Mouse (Mus musculus) liver, adult 2 months (tissue): Measurements from ENCODE around the gene Pten. TPM values are rescaled to one million over a fixed set of nuclear protein-coding genes. Genes with fewer than 3 reads are reported as not detected.

ENCODE experiments used
- DNase-seq: peaks from one replicate; pipeline ENCODE4 v3.0.0-alpha.2; 2011; ENCODE audit warnings: low read depth, low spot score; ENCODE audit errors: extremely low read depth
- H3K27ac ChIP-seq: fragments of 200-500 bp; replicated peaks from 2 replicates; pipeline ENCODE4 v1.5.1; 2012; ENCODE audit warnings: low read depth, mild to moderate bottlenecking, control low read depth, inconsistent platforms, low read length; ENCODE audit not compliant: insufficient read depth
- H3K27me3 ChIP-seq: fragments of 200-500 bp; 2 replicates; pipeline ENCODE4 v1.6.1; 2012; ENCODE audit warnings: mild to moderate bottlenecking, moderate library complexity, low read length, inconsistent platforms; ENCODE audit not compliant: control insufficient read depth, insufficient read depth
- H3K36me3 ChIP-seq: fragments of 200-500 bp; 2 replicates; pipeline ENCODE4 v1.6.1; 2012; ENCODE audit warnings: low read length, inconsistent platforms; ENCODE audit not compliant: control insufficient read depth, insufficient read depth
- H3K4me1 ChIP-seq: fragments of 200-500 bp; 2 replicates; pipeline ENCODE4 v1.6.1; 2011; ENCODE audit warnings: low read length; ENCODE audit not compliant: control insufficient read depth, insufficient read depth
- H3K4me3 ChIP-seq: fragments of 200-500 bp; 2 replicates; pipeline ENCODE4 v1.5.1; 2011; ENCODE audit warnings: low read depth, mild to moderate bottlenecking, control low read depth, low read length, moderate library complexity; ENCODE audit not compliant: insufficient read depth
- H3K79me2 ChIP-seq: fragments of 200-500 bp; 2 replicates; pipeline ENCODE4 v1.6.1; 2012; ENCODE audit warnings: inconsistent platforms, mild to moderate bottlenecking, low read length, moderate library complexity; ENCODE audit not compliant: control insufficient read depth, insufficient read depth
- H3K9ac ChIP-seq: fragments of 200-500 bp; 2 replicates; pipeline ENCODE4 v1.6.1; 2012; ENCODE audit warnings: low read depth, mild to moderate bottlenecking, control low read depth, inconsistent platforms, low read length
- CTCF ChIP-seq: fragments of 200-500 bp; IDR thresholded peaks from 2 replicates; pipeline ENCODE4 v1.5.1; 2011; ENCODE audit warnings: low read depth, low read length, control low read depth
- POLR2A ChIP-seq: fragments of 200-500 bp; IDR thresholded peaks from 2 replicates; pipeline ENCODE4 v1.6.1; 2011; ENCODE audit warnings: low read length, control low read depth; ENCODE audit not compliant: insufficient read depth; ENCODE audit errors: extremely low read depth
- WGBS: fragments of 180-500 bp; shearing (Covaris S2); methylation state at CpG from one replicate; pipeline ENCODE4 v1.1.7; 2018; 5-methylcytosine and 5-hydroxymethylcytosine counted together
- polyA plus RNA-seq: library from polyadenylated mRNA; depleted of rRNA; stranded (reverse); fragments of >200 nt; gene quantifications from 2 replicates; pipeline ENCODE4 v1.2.3, GENCODE M21; 2012
- total RNA-seq: library from RNA; depleted of rRNA; stranded (reverse); fragments of >200 nt; gene quantifications from 2 replicates; pipeline ENCODE4 v1.2.3, GENCODE M21; 2014

Gene Pten
- total and polyA plus RNA-seq, 2 experiments, result 12.9 to 78.4 TPM

GRCm38 (mm10) chr19:32831286-32831685 is 74.0 kb downstream of the Pten start:
- 96% methylated on average over 4 of the region's 4 CpGs for WGBS
- no peaks in the 10 kb centered on the region for H3K27me3 ChIP-seq
- H3K79me2 ChIP-seq, result no peaks in the 10 kb centered on the region
- no peak overlapping the region for H3K27ac ChIP-seq
- no peaks in the 10 kb centered on the region for H3K4me1 ChIP-seq
- no peak for DNase-seq
- H3K36me3 ChIP-seq, result no peaks in the 10 kb centered on the region
- no peak for TF ChIP-seq CTCF
- TF ChIP-seq POLR2A, result no peak
- H3K4me3 ChIP-seq, result no peak overlapping the region
- H3K9ac ChIP-seq, result no peak overlapping the region

- Histone ChIP-seq H3K79me2 (no peaks in the 10 kb centered on the region), H3K27me3 (no peaks in the 10 kb centered on the region), H3K27ac (no peak overlapping the region), H3K4me3 (no peak overlapping the region), H3K4me1 (no peaks in the 10 kb centered on the region), H3K36me3 (no peaks in the 10 kb centered on the region), H3K9ac (no peak overlapping the region)
- TF ChIP-seq CTCF, result no peak
- TF ChIP-seq POLR2A, result no peak
- WGBS, result 92% methylated on average over 6 of the region's 6 CpGs
- DNase-seq, result no peak
These were observed 83.2 kb downstream of the Pten start for GRCm38 (mm10) chr19:32840491-32840890.

- DNase-seq, result no peak
- 79% methylated on average over 5 of the region's 5 CpGs for WGBS
These were observed 87.2 kb downstream of the Pten start for GRCm38 (mm10) chr19:32844486-32844885.

GRCm38 (mm10) chr19:32848041-32848440 is 90.7 kb downstream of the Pten start:
- no peak for TF ChIP-seq POLR2A
- no peak for DNase-seq
- no peaks in the 10 kb centered on the region for H3K36me3 ChIP-seq
- 70% methylated on average over 3 of the region's 3 CpGs for WGBS
- no peaks in the 10 kb centered on the region for H3K27me3 ChIP-seq
- H3K79me2 ChIP-seq, result no peaks in the 10 kb centered on the region
- no peaks in the 10 kb centered on the region for H3K4me1 ChIP-seq
- no peak overlapping the region for H3K4me3 ChIP-seq
- no peak overlapping the region for H3K27ac ChIP-seq
- H3K9ac ChIP-seq, result no peak overlapping the region

More at GRCm38 (mm10) chr19:32844486-32844885, 87.2 kb downstream of the Pten start:
- TF ChIP-seq CTCF (no peak), POLR2A (no peak)
- Histone ChIP-seq H3K27me3 (no peaks in the 10 kb centered on the region), H3K9ac (no peak overlapping the region), H3K36me3 (no peaks in the 10 kb centered on the region), H3K27ac (no peak overlapping the region), H3K4me3 (no peak overlapping the region), H3K79me2 (no peaks in the 10 kb centered on the region), H3K4me1 (no peaks in the 10 kb centered on the region)

- WGBS, result 69% methylated on average over 3 of the region's 3 CpGs
- no peaks in the 10 kb centered on the region for H3K4me1 ChIP-seq
- no peak for DNase-seq
- H3K4me3 ChIP-seq, result no peak overlapping the region
- H3K79me2 ChIP-seq, result no peaks in the 10 kb centered on the region
- no peaks in the 10 kb centered on the region for H3K27me3 ChIP-seq
- H3K9ac ChIP-seq, result no peak overlapping the region
- no peak for TF ChIP-seq CTCF
- TF ChIP-seq POLR2A, result no peak
- H3K36me3 ChIP-seq, result no peaks in the 10 kb centered on the region
- H3K27ac ChIP-seq, result no peak overlapping the region
These were observed 95.0 kb downstream of the Pten start for GRCm38 (mm10) chr19:32852306-32852705.

- no peaks in the 10 kb centered on the region for H3K4me1 ChIP-seq
- no peak for TF ChIP-seq CTCF
- no peak for TF ChIP-seq POLR2A
- no peak for DNase-seq
- no peak overlapping the region for H3K9ac ChIP-seq
- H3K27me3 ChIP-seq, result no peaks in the 10 kb centered on the region
- no peaks in the 10 kb centered on the region for H3K36me3 ChIP-seq
- no peak overlapping the region for H3K27ac ChIP-seq
- 61% methylated on average over 12 of the region's 12 CpGs for WGBS
- no peaks in the 10 kb centered on the region for H3K79me2 ChIP-seq
- H3K4me3 ChIP-seq, result no peak overlapping the region
These were observed 104.6 kb downstream of the Pten start for GRCm38 (mm10) chr19:32861675-32862575.
